Mouse (Mus musculus): ENCODE measurements at regions not wholly inside any gene's neighbourhood (a gene's known extent, or its start where the extent isn't known, plus 50 kb on each side); places are given as distances from the start of the nearest gene placed in this dataset.

- no peak for TF ChIP-seq CTCF (IDR thresholded peaks at IDR 0.05; ENCODE audit: borderline replicate concordance, insufficient read depth, low read length)
- no peak for TF ChIP-seq POLR2A (IDR thresholded peaks at IDR 0.05; ENCODE audit: low read depth, low read length)
Observed at GRCm38 (mm10) chr13:30065520-30065919, 70.8 kb upstream of the Mboat1 start.
